Mouse (Mus musculus) kidney, embryonic 15.5 days (tissue): ENCODE measurements around the gene Rnft1. TPM values are rescaled to one million over a fixed set of nuclear protein-coding genes. Genes with fewer than 3 reads are reported as not detected.
A peak's percentile ranks its signal among the peaks of the same experiment; 100 is the strongest.

Experiments
- ATAC-seq: fragments of 200-750 bp; cut with Nextera tagmentation; replicated peaks from 2 replicates; pipeline ENCODE4 v1.8.0; 2017; ENCODE audit warnings: moderate TSS enrichment; ENCODE audit not compliant: low FRiP score
- H3K27ac ChIP-seq: fragments of 300-500 bp; sonication (generic); 2 replicates; pipeline ENCODE4 v1.5.1; 2015; ENCODE audit warnings: mild to moderate bottlenecking, inconsistent platforms
- H3K27me3 ChIP-seq: fragments of 300-500 bp; sonication (generic); 2 replicates; pipeline ENCODE4 v1.6.1; 2015; ENCODE audit warnings: inconsistent platforms
- H3K36me3 ChIP-seq: fragments of 300-500 bp; sonication (generic); 2 replicates; pipeline ENCODE4 v1.6.1; 2015; ENCODE audit warnings: inconsistent platforms
- H3K4me1 ChIP-seq: fragments of 300-500 bp; sonication (generic); 2 replicates; pipeline ENCODE4 v1.6.1; 2015; ENCODE audit warnings: inconsistent platforms
- H3K4me2 ChIP-seq: fragments of 300-500 bp; sonication (generic); 2 replicates; pipeline ENCODE4 v1.6.1; 2015; ENCODE audit warnings: moderate library complexity, mild to moderate bottlenecking, inconsistent platforms
- H3K4me3 ChIP-seq: fragments of 300-500 bp; sonication (generic); replicated peaks from 2 replicates; pipeline ENCODE4 v1.5.1; 2015; ENCODE audit warnings: mild to moderate bottlenecking, inconsistent platforms
- H3K9ac ChIP-seq: fragments of 300-500 bp; sonication (generic); 2 replicates; pipeline ENCODE4 v1.6.1; 2015; ENCODE audit warnings: mild to moderate bottlenecking, inconsistent platforms
- H3K9me3 ChIP-seq: fragments of 300-500 bp; sonication (generic); replicated peaks from 2 replicates; pipeline ENCODE4 v1.6.1; 2016; ENCODE audit warnings: inconsistent platforms
- WGBS: fragments of 180-500 bp; shearing (Covaris S2); methylation state at CpG from one replicate; pipeline ENCODE4 v1.1.7; 2015; ENCODE audit warnings: mixed read lengths; 5-methylcytosine and 5-hydroxymethylcytosine counted together
- polyA plus RNA-seq: library from polyadenylated mRNA; unstranded; fragments of >200 nt; fragmentation: Nextera tagmentation; extraction: Ambion mirVana; gene quantifications from 2 replicates; pipeline ENCODE4 v1.2.1, GENCODE M21; 2015

Rnft1 gene
- polyA plus RNA-seq, 1 experiment from 2014 or later = 42.3 TPM

- no peak for ATAC-seq
- Histone ChIP-seq H3K9me3 (no peaks in the 10 kb centered on the region), H3K36me3 (no peaks in the 10 kb centered on the region), H3K4me3 (peak overlapping the region; percentile 28), H3K4me1 (peaks cover 15% of the 10 kb centered on the region; the same call in 1 of the 2 replicates), H3K27ac (peak overlapping the region; percentile 72), H3K4me2 (peak overlapping the region; percentile 53), H3K9ac (no peak overlapping the region), H3K27me3 (no peaks in the 10 kb centered on the region)
- 19% methylated on average over 7 of the region's 7 CpGs for WGBS
Observed at GRCm38 (mm10) chr11:86472771-86473171, 11.7 kb upstream of the Rnft1 start.

- Histone ChIP-seq H3K36me3 (no peaks in the 10 kb centered on the region), H3K9me3 (no peaks in the 10 kb centered on the region), H3K9ac (no peak overlapping the region), H3K27me3 (no peaks in the 10 kb centered on the region), H3K4me2 (peak overlapping the region; percentile 53; the same call in 1 of the 2 replicates), H3K27ac (no peak overlapping the region), H3K4me1 (peaks cover 15% of the 10 kb centered on the region; the same call in 1 of the 2 replicates), H3K4me3 (0 out of 2 replicates have a peak overlapping the region, but pooled peaks have one; percentile 28)
- no peak for ATAC-seq
- 47% methylated on average over 3 of the region's 3 CpGs for WGBS
Observed at GRCm38 (mm10) chr11:86473576-86473975, 10.9 kb upstream of the Rnft1 start.

GRCm38 (mm10) chr11:86484910-86485510 lies 553 bp downstream of the Rnft1 start:
- H3K4me3 ChIP-seq = peak overlapping the region; percentile 68
- H3K27ac ChIP-seq = peak overlapping the region; percentile 91
- no peaks in the 10 kb centered on the region for H3K27me3 ChIP-seq
- H3K36me3 ChIP-seq = peaks cover 13% of the 10 kb centered on the region; the same call in 1 of the 2 replicates
- peak; percentile 50 for ATAC-seq
- WGBS = under 1% methylated on average over 25 of the region's 25 CpGs
- H3K9me3 ChIP-seq = no peaks in the 10 kb centered on the region
- H3K4me1 ChIP-seq = peaks cover 13% of the 10 kb centered on the region
- H3K9ac ChIP-seq = peak overlapping the region; percentile 70
- peak overlapping the region; percentile 82 for H3K4me2 ChIP-seq

- 93% methylated on average over 1 of the region's 1 CpGs for WGBS
- H3K9ac ChIP-seq = no peak overlapping the region
- no peak for ATAC-seq
Observed at GRCm38 (mm10) chr11:86490782-86491181, 6.3 kb downstream of the Rnft1 start.

GRCm38 (mm10) chr11:86497356-86497755 lies 12.9 kb downstream of the Rnft1 start:
- no peak overlapping the region for H3K4me2 ChIP-seq
- H3K27ac ChIP-seq = no peak overlapping the region
- no peaks in the 10 kb centered on the region for H3K4me1 ChIP-seq
- no peak for ATAC-seq
- H3K27me3 ChIP-seq = no peaks in the 10 kb centered on the region
- H3K9ac ChIP-seq = no peak overlapping the region
- H3K9me3 ChIP-seq = no peaks in the 10 kb centered on the region
- H3K4me3 ChIP-seq = no peak overlapping the region
- H3K36me3 ChIP-seq = peaks cover 68% of the 10 kb centered on the region
- WGBS = 90% methylated on average over 1 of the region's 1 CpGs

More at GRCm38 (mm10) chr11:86490782-86491181, 6.3 kb downstream of the Rnft1 start:
- Histone ChIP-seq H3K9me3 (no peaks in the 10 kb centered on the region), H3K36me3 (peaks cover 56% of the 10 kb centered on the region), H3K4me1 (peaks cover 5% of the 10 kb centered on the region), H3K27me3 (no peaks in the 10 kb centered on the region), H3K27ac (no peak overlapping the region), H3K4me2 (no peak overlapping the region), H3K4me3 (no peak overlapping the region)

GRCm38 (mm10) chr11:86497908-86498307 lies 13.5 kb downstream of the Rnft1 start:
- Histone ChIP-seq H3K9me3 (no peaks in the 10 kb centered on the region), H3K36me3 (peaks cover 69% of the 10 kb centered on the region), H3K9ac (no peak overlapping the region), H3K4me3 (no peak overlapping the region), H3K4me2 (no peak overlapping the region), H3K27me3 (no peaks in the 10 kb centered on the region), H3K4me1 (no peaks in the 10 kb centered on the region), H3K27ac (no peak overlapping the region)
- no peak for ATAC-seq
- 78% methylated on average over 3 of the region's 3 CpGs for WGBS

GRCm38 (mm10) chr11:86500795-86501194 lies 16.3 kb downstream of the Rnft1 start:
- Histone ChIP-seq H3K27ac (no peak overlapping the region), H3K4me1 (no peaks in the 10 kb centered on the region), H3K4me2 (no peak overlapping the region), H3K9me3 (no peaks in the 10 kb centered on the region), H3K4me3 (no peak overlapping the region), H3K27me3 (no peaks in the 10 kb centered on the region), H3K9ac (no peak overlapping the region), H3K36me3 (peaks cover 75% of the 10 kb centered on the region)
- WGBS = 84% methylated on average over 1 of the region's 1 CpGs
- ATAC-seq = no peak

GRCm38 (mm10) chr11:86503121-86503520 lies 18.7 kb downstream of the Rnft1 start:
- Histone ChIP-seq H3K9me3 (no peaks in the 10 kb centered on the region), H3K9ac (no peak overlapping the region), H3K36me3 (peaks cover 80% of the 10 kb centered on the region), H3K27ac (no peak overlapping the region), H3K4me1 (no peaks in the 10 kb centered on the region), H3K4me3 (no peak overlapping the region), H3K4me2 (no peak overlapping the region), H3K27me3 (no peaks in the 10 kb centered on the region)
- WGBS = 90% methylated on average over 2 of the region's 2 CpGs
- no peak for ATAC-seq

GRCm38 (mm10) chr11:86507334-86507733 lies 22.9 kb downstream of the Rnft1 start:
- no peaks in the 10 kb centered on the region for H3K9me3 ChIP-seq
- H3K9ac ChIP-seq = no peak overlapping the region
- H3K4me2 ChIP-seq = no peak overlapping the region
- 92% methylated on average over 2 of the region's 2 CpGs for WGBS
- no peak overlapping the region for H3K4me3 ChIP-seq
- H3K4me1 ChIP-seq = no peaks in the 10 kb centered on the region
- no peak for ATAC-seq
- H3K27ac ChIP-seq = no peak overlapping the region
- H3K27me3 ChIP-seq = no peaks in the 10 kb centered on the region
- H3K36me3 ChIP-seq = peaks cover 90% of the 10 kb centered on the region

GRCm38 (mm10) chr11:86507991-86508390 lies 23.5 kb downstream of the Rnft1 start:
- no peaks in the 10 kb centered on the region for H3K4me1 ChIP-seq
- H3K36me3 ChIP-seq = peaks cover 90% of the 10 kb centered on the region
- H3K27ac ChIP-seq = no peak overlapping the region
- no peak overlapping the region for H3K9ac ChIP-seq
- no peaks in the 10 kb centered on the region for H3K27me3 ChIP-seq
- no peaks in the 10 kb centered on the region for H3K9me3 ChIP-seq
- no peak overlapping the region for H3K4me3 ChIP-seq
- WGBS = 95% methylated on average over 2 of the region's 2 CpGs
- ATAC-seq = no peak
- H3K4me2 ChIP-seq = no peak overlapping the region

GRCm38 (mm10) chr11:86516620-86517019 lies 32.2 kb downstream of the Rnft1 start:
- Histone ChIP-seq H3K9me3 (no peaks in the 10 kb centered on the region), H3K36me3 (peaks cover 81% of the 10 kb centered on the region), H3K9ac (no peak overlapping the region), H3K4me1 (no peaks in the 10 kb centered on the region), H3K4me2 (no peak overlapping the region), H3K4me3 (no peak overlapping the region), H3K27me3 (no peaks in the 10 kb centered on the region), H3K27ac (no peak overlapping the region)
- 84% methylated on average over 3 of the region's 3 CpGs for WGBS
- ATAC-seq = no peak

GRCm38 (mm10) chr11:86517229-86517628 lies 32.8 kb downstream of the Rnft1 start:
- Histone ChIP-seq H3K4me2 (no peak overlapping the region), H3K36me3 (peaks cover 82% of the 10 kb centered on the region), H3K4me1 (no peaks in the 10 kb centered on the region), H3K27me3 (no peaks in the 10 kb centered on the region), H3K27ac (no peak overlapping the region), H3K9ac (no peak overlapping the region), H3K9me3 (no peaks in the 10 kb centered on the region), H3K4me3 (no peak overlapping the region)
- 73% methylated on average over 3 of the region's 3 CpGs for WGBS
- ATAC-seq = no peak

GRCm38 (mm10) chr11:86519751-86520150 lies 35.3 kb downstream of the Rnft1 start:
- no peak overlapping the region for H3K4me3 ChIP-seq
- no peak overlapping the region for H3K9ac ChIP-seq
- 70% methylated on average over 7 of the region's 7 CpGs for WGBS
- no peak overlapping the region for H3K4me2 ChIP-seq
- no peaks in the 10 kb centered on the region for H3K4me1 ChIP-seq
- no peak overlapping the region for H3K27ac ChIP-seq
- no peaks in the 10 kb centered on the region for H3K9me3 ChIP-seq
- no peak for ATAC-seq
- H3K36me3 ChIP-seq = peaks cover 88% of the 10 kb centered on the region
- H3K27me3 ChIP-seq = no peaks in the 10 kb centered on the region
